Mouse (Mus musculus): ENCODE measurements around the gene Fkbp9.

GRCm38 (mm10) chr6:56888561-56888960 lies 56.7 kb downstream of the Fkbp9 start:
- TF ChIP-seq CTCF (IDR thresholded peaks at IDR 0.05; ENCODE audit: insufficient read depth, low read length), result no peak
- TF ChIP-seq POLR2A (IDR thresholded peaks at IDR 0.05; ENCODE audit: borderline replicate concordance, extremely low read depth, low read depth, low read length), result no peak

Measured in lung, adult 2 months (tissue).